Mouse (Mus musculus) thymus, postnatal 10 days (tissue): ENCODE results near the gene Spire2.

ENCODE experiments used
- DNase-seq, 2 experiments: peaks; one replicate each; pipeline ENCODE4 v3.0.0; 2021; ENCODE audit warnings: low spot score in 2 of 2

The Spire2 gene

GRCm38 (mm10) chr8:123416944-123417555, 84.5 kb downstream of the Spire2 start:
- no peak for DNase-seq
